8 mouse cellular contexts compared by ENCODE assay signal in genomic region chr5:111506821-111507220, GRCm38 (mm10).
A peak's percentile ranks its signal among the peaks of the same experiment; 100 is the strongest.
DNase-seq lines count a peak whose midpoint lies in the region; ATAC-seq lines count a peak whose summit lies in the region.

No protein-coding gene starts in this region.

- no peak for ATAC-seq in midbrain, embryonic 14.5 days (ENCODE audit: low FRiP score, low TSS enrichment)
- no peak for ATAC-seq in midbrain, embryonic 13.5 days

- H3K4me1 ChIP-seq in midbrain, embryonic 14.5 days (ENCODE audit: control insufficient read depth, insufficient read depth, low read length), result peaks cover 20% of the 10 kb centered on the region
- peaks cover 46% of the 10 kb centered on the region for H3K4me1 ChIP-seq in midbrain, embryonic 13.5 days (replicated peaks)

- no peak overlapping the region for H3K9ac ChIP-seq in midbrain, embryonic 14.5 days (replicated peaks; ENCODE audit: low read length)
- no peak overlapping the region for H3K9ac ChIP-seq in midbrain, embryonic 13.5 days (replicated peaks)

- 60% methylated on average over 6 of the region's 6 CpGs for WGBS in midbrain, embryonic 14.5 days
- WGBS in midbrain, embryonic 13.5 days, result 65% methylated on average over 6 of the region's 6 CpGs

- no peak overlapping the region for H3K27ac ChIP-seq in midbrain, embryonic 14.5 days (replicated peaks; ENCODE audit: low read depth, low read length)
- H3K27ac ChIP-seq in midbrain, embryonic 13.5 days, result no peak overlapping the region

- DNase-seq in midbrain, embryonic 14.5 days, result peak; percentile 36
- DNase-seq in gastrocnemius, postnatal 10 days, result peak; percentile 53
- DNase-seq in kidney, adult 9 months, result peak; percentile 10
- peak; percentile 55 for DNase-seq in lung, postnatal 14 days
- no peak for DNase-seq in frontal cortex, postnatal 14 days (ENCODE audit: low spot score in 2 of 2)
- DNase-seq in layer of hippocampus, postnatal 36 days, result no peak
- DNase-seq in layer of hippocampus, postnatal 14 days (ENCODE audit: low spot score in 2 of 2), result no peak

- no peak overlapping the region for H3K4me2 ChIP-seq in midbrain, embryonic 14.5 days (ENCODE audit: low read length)
- H3K4me2 ChIP-seq in midbrain, embryonic 13.5 days (replicated peaks), result no peak overlapping the region

- no peak overlapping the region for H3K4me3 ChIP-seq in midbrain, embryonic 14.5 days (replicated peaks; ENCODE audit: low read depth, low read length)
- no peak overlapping the region for H3K4me3 ChIP-seq in midbrain, embryonic 13.5 days (replicated peaks)

- no peaks in the 10 kb centered on the region for H3K27me3 ChIP-seq in midbrain, embryonic 14.5 days (ENCODE audit: control insufficient read depth, insufficient read depth, low read length)
- H3K27me3 ChIP-seq in midbrain, embryonic 13.5 days, result no peaks in the 10 kb centered on the region

- H3K9me3 ChIP-seq in midbrain, embryonic 14.5 days (ENCODE audit: control insufficient read depth, low read length), result no peaks in the 10 kb centered on the region
- no peaks in the 10 kb centered on the region for H3K9me3 ChIP-seq in midbrain, embryonic 13.5 days

- no peaks in the 10 kb centered on the region for H3K36me3 ChIP-seq in midbrain, embryonic 14.5 days (ENCODE audit: control insufficient read depth, insufficient read depth, low read length)
- H3K36me3 ChIP-seq in midbrain, embryonic 13.5 days, result no peaks in the 10 kb centered on the region

Comparison
In these comparisons a context has a peak if more than half of its experiments do, and no peak if none do; other contexts are left out.
1. DNase-seq: peak in midbrain, embryonic 14.5 days (single experiment), gastrocnemius, postnatal 10 days (single experiment), kidney, adult 9 months (single experiment) and lung, postnatal 14 days (single experiment); none in frontal cortex, postnatal 14 days (0 of 2), layer of hippocampus, postnatal 36 days (0 of 2) and layer of hippocampus, postnatal 14 days (0 of 2).